Mouse (Mus musculus): ENCODE data around the gene Arsg. TPM values are rescaled to one million over a fixed set of nuclear protein-coding genes. Genes with fewer than 3 reads are reported as not detected.
A peak's percentile ranks its signal among the peaks of the same experiment; 100 is the strongest.

Arsg gene
- polyA plus RNA-seq, 1 experiment, result 2.4 TPM

- H3ac ChIP-seq (ENCODE audit: control insufficient read depth, insufficient read length), result no peak overlapping the region
- no peak overlapping the region for H3K4me3 ChIP-seq
- no peaks in the 10 kb centered on the region for H3K27me3 ChIP-seq (ENCODE audit: control insufficient read depth, insufficient read depth, insufficient read length)
- H3K4me2 ChIP-seq (ENCODE audit: low read depth), result no peak overlapping the region
- TF ChIP-seq MYOG (IDR thresholded peaks at IDR 0.05; ENCODE audit: control insufficient read depth in 1 of 3, insufficient read depth in 1 of 3, insufficient read length in 2 of 3, low read depth in 2 of 3) (no peak), MYOD1 (IDR thresholded peaks at IDR 0.05; ENCODE audit: control insufficient read depth in 1 of 3, insufficient read length in 2 of 3, low read depth in 2 of 3) (no peak), TCF12 (IDR thresholded peaks at IDR 0.05; ENCODE audit: insufficient read depth, poor library complexity, severe bottlenecking) (no peak), USF1 (IDR thresholded peaks at IDR 0.05; ENCODE audit: low read depth) (no peak), POLR2A (IDR thresholded peaks at IDR 0.05; ENCODE audit: insufficient read length, low read depth) (no peak), TCF3 (IDR thresholded peaks at IDR 0.05; ENCODE audit: insufficient read length, low read depth) (no peak), REST (IDR thresholded peaks at IDR 0.05; ENCODE audit: insufficient read depth, insufficient read length) (no peak)
- peaks cover 23% of the 10 kb centered on the region for H3K36me3 ChIP-seq (ENCODE audit: control insufficient read depth, insufficient read depth)
- no peaks in the 10 kb centered on the region for H3K79me2 ChIP-seq (ENCODE audit: control insufficient read depth, insufficient read depth)
These were observed 114.6 kb downstream of the Arsg start for GRCm38 (mm10) chr11:109587638-109588374.

- TF ChIP-seq TCF12 (IDR thresholded peaks at IDR 0.05; ENCODE audit: insufficient read depth, poor library complexity, severe bottlenecking), result no peak
- peak in 2 of 3 experiments; percentile 45 to 72 for TF ChIP-seq MYOD1 (IDR thresholded peaks at IDR 0.05; ENCODE audit: control insufficient read depth in 1 of 3, insufficient read length in 2 of 3, low read depth in 2 of 3)
- TF ChIP-seq SRF (IDR thresholded peaks at IDR 0.05; ENCODE audit: control insufficient read depth, insufficient read length, low read depth), result no peak
These were observed 116.8 kb downstream of the Arsg start for GRCm38 (mm10) chr11:109590012-109590411.

GRCm38 (mm10) chr11:109591511-109591910 is 118.3 kb downstream of the Arsg start:
- no peak for TF ChIP-seq POLR2A (IDR thresholded peaks at IDR 0.05; ENCODE audit: insufficient read length, low read depth)
- no peak for TF ChIP-seq MYOG (IDR thresholded peaks at IDR 0.05; ENCODE audit: control insufficient read depth in 1 of 3, insufficient read depth in 1 of 3, insufficient read length in 2 of 3, low read depth in 2 of 3)
- TF ChIP-seq USF1 (IDR thresholded peaks at IDR 0.05; ENCODE audit: low read depth), result no peak
- TF ChIP-seq TCF12 (IDR thresholded peaks at IDR 0.05; ENCODE audit: insufficient read depth, poor library complexity, severe bottlenecking), result no peak
- no peak for TF ChIP-seq SRF (IDR thresholded peaks at IDR 0.05; ENCODE audit: control insufficient read depth, insufficient read length, low read depth)
- no peak for TF ChIP-seq CEBPB (IDR thresholded peaks at IDR 0.05; ENCODE audit: insufficient read depth, poor library complexity, severe bottlenecking)
- TF ChIP-seq TCF3 (IDR thresholded peaks at IDR 0.05; ENCODE audit: insufficient read length, low read depth), result no peak
- no peak for TF ChIP-seq MYOD1 (IDR thresholded peaks at IDR 0.05; ENCODE audit: control insufficient read depth in 1 of 3, insufficient read length in 2 of 3, low read depth in 2 of 3)
- no peak for TF ChIP-seq REST (IDR thresholded peaks at IDR 0.05; ENCODE audit: insufficient read depth, insufficient read length)
- no peak for TF ChIP-seq E2F4 (IDR thresholded peaks at IDR 0.05; ENCODE audit: insufficient read depth)
- TF ChIP-seq MAX (IDR thresholded peaks at IDR 0.05; ENCODE audit: low read depth), result no peak
- no peak for TF ChIP-seq POLR2AphosphoS2 (IDR thresholded peaks at IDR 0.05; ENCODE audit: insufficient read length, low read depth)
- Histone ChIP-seq H3K79me2 (ENCODE audit: control insufficient read depth, insufficient read depth) (no peaks in the 10 kb centered on the region), H3K4me3 (no peak overlapping the region)

More at GRCm38 (mm10) chr11:109590012-109590411, 116.8 kb downstream of the Arsg start:
- Histone ChIP-seq H3K36me3 (ENCODE audit: control insufficient read depth, insufficient read depth) (peaks cover 18% of the 10 kb centered on the region), H3ac (ENCODE audit: control insufficient read depth, insufficient read length) (no peak overlapping the region), H3K79me2 (ENCODE audit: control insufficient read depth, insufficient read depth) (no peaks in the 10 kb centered on the region), H3K4me3 (no peak overlapping the region), H3K27me3 (ENCODE audit: control insufficient read depth, insufficient read depth, insufficient read length) (no peaks in the 10 kb centered on the region), H3K4me2 (ENCODE audit: low read depth) (no peak overlapping the region)

GRCm38 (mm10) chr11:109593200-109593981 is 120.2 kb downstream of the Arsg start:
- Histone ChIP-seq H3K27me3 (ENCODE audit: control insufficient read depth, insufficient read depth, insufficient read length) (no peaks in the 10 kb centered on the region), H3ac (ENCODE audit: control insufficient read depth, insufficient read length) (no peak overlapping the region), H3K4me2 (ENCODE audit: low read depth) (no peak overlapping the region), H3K4me3 (no peak overlapping the region), H3K79me2 (ENCODE audit: control insufficient read depth, insufficient read depth) (no peaks in the 10 kb centered on the region), H3K36me3 (ENCODE audit: control insufficient read depth, insufficient read depth) (peaks cover 42% of the 10 kb centered on the region)
- TF ChIP-seq MAX (IDR thresholded peaks at IDR 0.05; ENCODE audit: low read depth) (no peak), USF1 (IDR thresholded peaks at IDR 0.05; ENCODE audit: low read depth) (no peak), REST (IDR thresholded peaks at IDR 0.05; ENCODE audit: insufficient read depth, insufficient read length) (no peak), E2F4 (IDR thresholded peaks at IDR 0.05; ENCODE audit: insufficient read depth) (no peak), CEBPB (IDR thresholded peaks at IDR 0.05; ENCODE audit: insufficient read depth, poor library complexity, severe bottlenecking) (no peak), MYOD1 (IDR thresholded peaks at IDR 0.05; ENCODE audit: control insufficient read depth in 1 of 3, insufficient read length in 2 of 3, low read depth in 2 of 3) (no peak), TCF12 (IDR thresholded peaks at IDR 0.05; ENCODE audit: insufficient read depth, poor library complexity, severe bottlenecking) (no peak), SRF (IDR thresholded peaks at IDR 0.05; ENCODE audit: control insufficient read depth, insufficient read length, low read depth) (no peak), POLR2AphosphoS2 (IDR thresholded peaks at IDR 0.05; ENCODE audit: insufficient read length, low read depth) (no peak), POLR2A (IDR thresholded peaks at IDR 0.05; ENCODE audit: insufficient read length, low read depth) (no peak), MYOG (IDR thresholded peaks at IDR 0.05; ENCODE audit: control insufficient read depth in 1 of 3, insufficient read depth in 1 of 3, insufficient read length in 2 of 3, low read depth in 2 of 3) (no peak), TCF3 (IDR thresholded peaks at IDR 0.05; ENCODE audit: insufficient read length, low read depth) (no peak)

More at GRCm38 (mm10) chr11:109591511-109591910, 118.3 kb downstream of the Arsg start:
- Histone ChIP-seq H3K27me3 (ENCODE audit: control insufficient read depth, insufficient read depth, insufficient read length) (no peaks in the 10 kb centered on the region), H3K4me2 (ENCODE audit: low read depth) (no peak overlapping the region), H3K36me3 (ENCODE audit: control insufficient read depth, insufficient read depth) (peaks cover 30% of the 10 kb centered on the region), H3ac (ENCODE audit: control insufficient read depth, insufficient read length) (no peak overlapping the region)
